Mouse (Mus musculus): ENCODE data around the gene Gm16429. TPM values are rescaled to one million over a fixed set of nuclear protein-coding genes. Genes with fewer than 3 reads are reported as not detected.
"Not testable (repeated sequence)": the region's sequence is repeated elsewhere in the genome, so short reads cannot be mapped to it uniquely, and the experiment has no call there.

Gene Gm16429
- not detected in 2 replicates for polyA plus RNA-seq (2015; fragmentation: Nextera tagmentation; extraction: Ambion mirVana)

- H3K36me3 ChIP-seq; H3K27ac ChIP-seq; H3K4me1 ChIP-seq; ATAC-seq (replicated peaks; ENCODE audit: low FRiP score); H3K4me3 ChIP-seq (replicated peaks); H3K4me2 ChIP-seq; H3K9ac ChIP-seq; H3K27me3 ChIP-seq; H3K9me3 ChIP-seq (replicated peaks): not testable (repeated sequence)
- no CpG with 5 or more reads among the region's 1 CpGs for WGBS
Measured at GRCm38 (mm10) chr5:93928952-93929351, at the start of gene Gm16429. Gene Gm16429 (minus strand): TSS chr5:93929052.

Other genes with a start within 250 kb of the Gm16429 start
- gene Gm7792, start 85.3 kb downstream of the Gm16429 start, polyA plus RNA-seq (2015; fragmentation: Nextera tagmentation; extraction: Ambion mirVana): not detected in 2 replicates
- gene BC061212, start 141.5 kb upstream of the Gm16429 start, polyA plus RNA-seq (2015; fragmentation: Nextera tagmentation; extraction: Ambion mirVana): not detected in 2 replicates
- gene Gm6351, start 147.3 kb upstream of the Gm16429 start, polyA plus RNA-seq (2015; fragmentation: Nextera tagmentation; extraction: Ambion mirVana): not detected in 2 replicates

Data from kidney, embryonic 15.5 days (tissue).